Mouse (Mus musculus): Measurements from ENCODE around the gene Fbln1. TPM values are rescaled to one million over a fixed set of nuclear protein-coding genes. Genes with fewer than 3 reads are reported as not detected.

Fbln1 gene
- total RNA-seq (2014; rRNA removed) = 38.2 and 60.3 TPM in 2 replicates
- polyA plus RNA-seq (2015; fragmentation: Nextera tagmentation; extraction: Ambion mirVana) = 47.1 and 50.9 TPM in 2 replicates

GRCm38 (mm10) chr15:85205792-85206702, at the start of gene Fbln1:
Gene Fbln1, plus strand, starts transcription at chr15:85205949.
- Histone ChIP-seq H3K27ac (ENCODE audit: low read depth, low read length) (0 out of 2 replicates have a peak within 1 kb of the TSS, but pooled peaks have one; percentile 15), H3K36me3 (ENCODE audit: insufficient read depth) (no peaks in the 10 kb centered on the region), H3K4me2 (ENCODE audit: low read depth) (peak within 1 kb of the TSS; percentile 88), H3K4me1 (ENCODE audit: insufficient read depth) (0 out of 2 replicates have a peak, but pooled peaks cover 4% of the 10 kb centered on the region), H3K9me3 (ENCODE audit: low read length) (no peaks in the 10 kb centered on the region), H3K9ac (peak within 1 kb of the TSS; percentile 66), H3K27me3 (ENCODE audit: insufficient read depth, low read length) (no peaks in the 10 kb centered on the region), H3K4me3 (ENCODE audit: low read depth, low read length) (peak within 1 kb of the TSS; percentile 56)
- ATAC-seq (peak; percentile 86), DNase-seq (peak; percentile 80)
- no peak for TF ChIP-seq CTCF (IDR thresholded peaks at IDR 0.05; ENCODE audit: low read depth)
- WGBS = under 1% methylated on average over 60 of the region's 64 CpGs

- ATAC-seq = no peak
- H3K9ac ChIP-seq = no peak overlapping the region
- TF ChIP-seq CTCF (IDR thresholded peaks at IDR 0.05; ENCODE audit: low read depth) = no peak
Measured at GRCm38 (mm10) chr15:85156198-85156597, 49.6 kb upstream of the Fbln1 start.

GRCm38 (mm10) chr15:85161416-85161815, 44.3 kb upstream of the Fbln1 start:
- ATAC-seq = no peak
- H3K4me2 ChIP-seq (ENCODE audit: low read depth) = no peak overlapping the region
- no peaks in the 10 kb centered on the region for H3K9me3 ChIP-seq (ENCODE audit: low read length)
- DNase-seq = no peak
- H3K4me1 ChIP-seq (ENCODE audit: insufficient read depth) = no peaks in the 10 kb centered on the region
- no peaks in the 10 kb centered on the region for H3K36me3 ChIP-seq (ENCODE audit: insufficient read depth)
- H3K27me3 ChIP-seq (ENCODE audit: insufficient read depth, low read length) = no peaks in the 10 kb centered on the region
- H3K4me3 ChIP-seq (ENCODE audit: low read depth, low read length) = no peak overlapping the region
- no peak for TF ChIP-seq CTCF (IDR thresholded peaks at IDR 0.05; ENCODE audit: low read depth)
- no peak overlapping the region for H3K9ac ChIP-seq
- H3K27ac ChIP-seq (ENCODE audit: low read depth, low read length) = no peak overlapping the region

More at GRCm38 (mm10) chr15:85156198-85156597, 49.6 kb upstream of the Fbln1 start:
- no peaks in the 10 kb centered on the region for H3K27me3 ChIP-seq (ENCODE audit: insufficient read depth, low read length)
- no peaks in the 10 kb centered on the region for H3K36me3 ChIP-seq (ENCODE audit: insufficient read depth)
- no peaks in the 10 kb centered on the region for H3K4me1 ChIP-seq (ENCODE audit: insufficient read depth)
- no peak overlapping the region for H3K4me2 ChIP-seq (ENCODE audit: low read depth)
- WGBS = 44% methylated on average over 4 of the region's 4 CpGs
- H3K9me3 ChIP-seq (ENCODE audit: low read length) = no peaks in the 10 kb centered on the region
- no peak overlapping the region for H3K27ac ChIP-seq (ENCODE audit: low read depth, low read length)
- no peak overlapping the region for H3K4me3 ChIP-seq (ENCODE audit: low read depth, low read length)
- no peak for DNase-seq

DNA sequence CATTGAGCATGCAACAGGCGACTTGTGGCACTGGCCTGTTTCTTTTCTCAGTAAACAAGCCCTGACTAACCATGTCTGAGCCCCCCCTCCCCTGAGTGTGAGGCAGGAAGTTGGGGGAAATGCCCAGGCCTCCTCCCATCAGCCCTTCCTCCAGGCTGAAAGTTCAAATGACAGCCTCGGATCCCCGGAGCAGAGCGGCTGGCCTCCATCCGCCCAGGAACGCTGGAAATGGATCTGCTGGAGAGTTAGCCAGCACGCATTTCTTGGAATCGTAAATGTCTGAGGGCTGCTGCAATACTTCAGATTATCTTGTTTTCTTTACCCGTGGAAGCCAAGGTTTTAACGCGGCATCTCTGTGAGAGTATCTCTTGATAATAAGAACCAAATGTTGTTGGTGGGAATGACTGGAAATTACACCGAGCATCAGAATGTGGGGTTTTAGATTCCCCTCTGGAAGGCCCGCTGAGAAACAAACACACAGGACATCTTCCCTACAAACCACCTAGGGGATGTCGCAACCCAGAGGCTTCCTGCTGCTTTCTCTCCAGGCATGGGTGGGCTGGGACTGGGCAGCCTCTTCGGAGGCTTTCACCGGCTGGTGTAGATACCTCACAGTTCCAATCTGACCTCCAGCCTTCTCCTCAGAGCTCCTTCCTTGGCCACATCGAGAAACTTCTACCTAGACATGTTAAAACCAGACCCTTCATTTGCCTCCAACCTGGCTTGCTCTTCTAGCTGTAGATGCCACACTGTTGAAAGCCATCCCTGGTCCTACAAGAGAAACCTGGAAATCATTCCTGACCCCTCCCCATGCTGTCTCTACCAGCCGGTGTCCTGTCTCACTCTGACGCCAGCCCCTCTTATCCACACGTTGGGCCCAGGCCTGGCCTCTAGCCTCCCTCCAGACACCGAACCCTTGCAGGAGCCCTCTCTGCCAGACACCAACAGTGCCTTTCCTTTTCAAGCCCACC, 42.8 kb upstream of the Fbln1 start:
- Histone ChIP-seq H3K9ac (no peak overlapping the region), H3K27ac (ENCODE audit: low read depth, low read length) (no peak overlapping the region), H3K4me2 (ENCODE audit: low read depth) (no peak overlapping the region), H3K4me3 (ENCODE audit: low read depth, low read length) (no peak overlapping the region), H3K4me1 (ENCODE audit: insufficient read depth) (peaks cover 8% of the 10 kb centered on the region; the same call in 1 of the 2 replicates), H3K27me3 (ENCODE audit: insufficient read depth, low read length) (no peaks in the 10 kb centered on the region), H3K9me3 (ENCODE audit: low read length) (no peaks in the 10 kb centered on the region), H3K36me3 (ENCODE audit: insufficient read depth) (no peaks in the 10 kb centered on the region)
- WGBS = 72% methylated on average over 21 of the region's 21 CpGs
- TF ChIP-seq CTCF (IDR thresholded peaks at IDR 0.05; ENCODE audit: low read depth) = no peak
- no peak for DNase-seq
- no peak for ATAC-seq

DNA sequence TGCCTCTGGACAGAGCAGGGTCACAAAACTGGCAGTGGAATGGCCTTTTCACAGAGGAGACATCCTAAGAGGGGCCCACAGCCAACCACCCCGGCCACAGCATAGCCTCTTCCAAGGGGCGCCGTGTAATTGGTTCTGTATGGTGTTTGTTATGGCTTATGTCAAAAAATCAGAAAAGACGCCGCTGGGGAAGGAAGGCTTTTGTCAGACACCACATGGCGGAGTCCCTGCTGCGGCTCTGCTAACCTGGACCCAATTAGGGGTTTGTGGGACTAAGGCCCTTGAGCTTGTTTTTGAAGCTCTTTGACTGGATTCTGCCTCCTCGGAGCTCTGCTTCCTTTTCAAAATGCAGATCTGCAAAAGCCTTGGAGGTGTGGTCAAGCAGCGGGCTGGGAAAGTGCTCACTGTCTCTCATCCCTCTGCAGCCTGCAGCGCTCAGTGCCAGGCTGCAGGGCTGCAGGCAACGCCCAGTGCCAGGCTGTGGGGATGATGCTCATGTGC, 39.3 kb upstream of the Fbln1 start:
- H3K27me3 ChIP-seq (ENCODE audit: insufficient read depth, low read length) = no peaks in the 10 kb centered on the region
- no peak overlapping the region for H3K9ac ChIP-seq
- 13% methylated on average over 11 of the region's 11 CpGs for WGBS
- H3K36me3 ChIP-seq (ENCODE audit: insufficient read depth) = no peaks in the 10 kb centered on the region
- no peaks in the 10 kb centered on the region for H3K9me3 ChIP-seq (ENCODE audit: low read length)
- DNase-seq (peak; percentile 44), ATAC-seq (peak; percentile 59)
- no peak overlapping the region for H3K4me2 ChIP-seq (ENCODE audit: low read depth)
- peak overlapping the region; percentile 6; the same call in 1 of the 2 replicates for H3K27ac ChIP-seq (ENCODE audit: low read depth, low read length)
- no peak for TF ChIP-seq CTCF (IDR thresholded peaks at IDR 0.05; ENCODE audit: low read depth)
- H3K4me1 ChIP-seq (ENCODE audit: insufficient read depth) = peaks cover 8% of the 10 kb centered on the region; the same call in 1 of the 2 replicates
- no peak overlapping the region for H3K4me3 ChIP-seq (ENCODE audit: low read depth, low read length)

- H3K9me3 ChIP-seq (ENCODE audit: low read length) = no peaks in the 10 kb centered on the region
- peaks cover 8% of the 10 kb centered on the region; the same call in 1 of the 2 replicates for H3K4me1 ChIP-seq (ENCODE audit: insufficient read depth)
- no peak for ATAC-seq
- WGBS = 46% methylated on average over 12 of the region's 12 CpGs
- no peaks in the 10 kb centered on the region for H3K36me3 ChIP-seq (ENCODE audit: insufficient read depth)
- H3K4me2 ChIP-seq (ENCODE audit: low read depth) = no peak overlapping the region
- H3K4me3 ChIP-seq (ENCODE audit: low read depth, low read length) = no peak overlapping the region
- H3K27ac ChIP-seq (ENCODE audit: low read depth, low read length) = 0 out of 2 replicates have a peak overlapping the region, but pooled peaks have one; percentile 6
- H3K27me3 ChIP-seq (ENCODE audit: insufficient read depth, low read length) = no peaks in the 10 kb centered on the region
- no peak for DNase-seq
- H3K9ac ChIP-seq = no peak overlapping the region
- TF ChIP-seq CTCF (IDR thresholded peaks at IDR 0.05; ENCODE audit: low read depth) = no peak
Measured at GRCm38 (mm10) chr15:85167086-85167679, 38.6 kb upstream of the Fbln1 start.
